Mouse (Mus musculus) hindbrain, embryonic 16.5 days (tissue): ENCODE results near the gene Nudt12. TPM values are rescaled to one million over a fixed set of nuclear protein-coding genes. Genes with fewer than 3 reads are reported as not detected.

Source experiments
- ATAC-seq: fragments of 200-750 bp; cut with Nextera tagmentation; 2 replicates; pipeline ENCODE4 v1.8.0; 2017; ENCODE audit warnings: moderate TSS enrichment, moderate library complexity
- H3K27ac ChIP-seq: fragments of 300-500 bp; sonication (generic); 2 replicates; pipeline ENCODE4 v1.5.1; 2014; ENCODE audit warnings: low read depth, mild to moderate bottlenecking, control low read depth, low read length, moderate library complexity
- H3K27me3 ChIP-seq: fragments of 300-500 bp; sonication (generic); replicated peaks from 2 replicates; pipeline ENCODE4 v1.6.1; 2014; ENCODE audit warnings: low read length; ENCODE audit not compliant: control insufficient read depth, insufficient read depth
- H3K36me3 ChIP-seq: fragments of 300-500 bp; sonication (generic); 2 replicates; pipeline ENCODE4 v1.6.1; 2014; ENCODE audit warnings: mild to moderate bottlenecking, low read length, moderate library complexity, mixed read lengths; ENCODE audit not compliant: control insufficient read depth, insufficient read depth
- H3K4me1 ChIP-seq: fragments of 300-500 bp; sonication (generic); 2 replicates; pipeline ENCODE4 v1.6.1; 2014; ENCODE audit warnings: low read depth, low read length; ENCODE audit not compliant: control insufficient read depth, insufficient read depth
- H3K4me2 ChIP-seq: fragments of 300-500 bp; sonication (generic); 2 replicates; pipeline ENCODE4 v1.6.1; 2014; ENCODE audit warnings: mild to moderate bottlenecking, low read length, control low read depth, moderate library complexity
- H3K4me3 ChIP-seq: fragments of 300-500 bp; sonication (generic); 2 replicates; pipeline ENCODE4 v1.5.1; 2014; ENCODE audit warnings: mild to moderate bottlenecking, low read length, control low read depth, moderate library complexity
- H3K9ac ChIP-seq: fragments of 300-500 bp; sonication (generic); 2 replicates; pipeline ENCODE4 v1.6.1; 2014; ENCODE audit warnings: low read depth, mild to moderate bottlenecking, control low read depth, low read length, moderate library complexity
- H3K9me3 ChIP-seq: fragments of 300-500 bp; sonication (generic); 2 replicates; pipeline ENCODE4 v1.6.1; 2014; ENCODE audit warnings: mild to moderate bottlenecking, low read length, moderate library complexity; ENCODE audit not compliant: control insufficient read depth
- WGBS: fragments of 180-500 bp; shearing (Covaris S2); extraction: QIAGEN DNeasy Blood & Tissue Kit; methylation state at CpG from one replicate; pipeline ENCODE4 v1.1.7; 2014; 5-methylcytosine and 5-hydroxymethylcytosine counted together
- polyA plus RNA-seq: library from polyadenylated mRNA; unstranded; fragments of >200 nt; fragmentation: Nextera tagmentation; extraction: Ambion mirVana; gene quantifications from 2 replicates; pipeline ENCODE4 v1.2.1, GENCODE M21; 2015

Gene Nudt12
- 5.9 and 6.0 TPM in 2 replicates for polyA plus RNA-seq

DNA sequence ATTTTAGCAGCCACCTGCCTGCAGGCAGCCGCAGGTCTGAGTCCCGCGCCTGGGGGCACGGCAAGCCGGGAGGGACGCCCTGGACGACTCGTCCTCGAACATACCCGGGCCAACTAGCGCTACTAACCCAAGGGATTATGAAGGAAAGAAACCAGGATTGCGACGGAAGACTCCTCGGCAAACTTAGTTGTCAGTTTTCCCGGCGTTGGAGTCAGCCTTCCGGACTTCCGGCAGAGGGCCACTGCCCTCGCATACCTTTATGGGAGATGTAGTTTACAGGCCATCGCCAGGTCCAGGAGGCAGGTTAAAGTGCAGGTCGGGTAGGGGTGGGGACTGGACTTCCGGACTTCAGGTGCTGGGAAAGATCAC is at the start of gene Nudt12:
TSS of gene Nudt12 (minus strand) at position 282 of the 369 bp plus-strand sequence.
- no peak within 1 kb of the TSS for H3K27ac ChIP-seq
- no peaks in the 10 kb centered on the region for H3K9me3 ChIP-seq
- no peaks in the 10 kb centered on the region for H3K36me3 ChIP-seq
- H3K4me2 ChIP-seq: peak within 1 kb of the TSS; percentile 72
- 0% methylated on average over 22 of the region's 22 CpGs for WGBS
- ATAC-seq: peak; percentile 90
- H3K9ac ChIP-seq: peak within 1 kb of the TSS; percentile 64
- H3K4me3 ChIP-seq: peak within 1 kb of the TSS; percentile 56
- H3K4me1 ChIP-seq: peaks cover 3% of the 10 kb centered on the region
- no peaks in the 10 kb centered on the region for H3K27me3 ChIP-seq

DNA sequence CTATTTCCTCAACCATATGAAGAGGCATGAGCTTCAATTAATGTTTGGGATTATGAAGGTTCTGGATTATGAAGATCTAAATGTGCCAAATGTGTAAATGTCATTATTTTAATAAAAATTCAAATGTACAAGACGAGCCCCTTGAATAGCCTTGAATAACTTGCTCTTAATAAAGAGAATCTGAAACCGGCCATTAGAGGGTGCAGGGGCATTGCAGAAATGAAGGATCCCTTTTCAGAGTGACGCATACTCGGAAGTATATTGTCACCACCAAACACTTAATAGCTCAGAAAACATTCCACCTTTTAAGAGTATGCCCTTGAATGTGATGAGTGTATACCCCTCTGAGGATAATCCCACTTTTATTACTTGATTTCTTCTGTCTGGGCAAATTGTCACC is 40.1 kb upstream of the Nudt12 start:
- Histone ChIP-seq H3K9ac (no peak overlapping the region), H3K4me1 (no peaks in the 10 kb centered on the region), H3K4me2 (no peak overlapping the region), H3K27me3 (no peaks in the 10 kb centered on the region), H3K36me3 (no peaks in the 10 kb centered on the region), H3K4me3 (no peak overlapping the region), H3K27ac (no peak overlapping the region), H3K9me3 (no peaks in the 10 kb centered on the region)
- WGBS: 65% methylated on average over 4 of the region's 4 CpGs
- no peak for ATAC-seq

DNA sequence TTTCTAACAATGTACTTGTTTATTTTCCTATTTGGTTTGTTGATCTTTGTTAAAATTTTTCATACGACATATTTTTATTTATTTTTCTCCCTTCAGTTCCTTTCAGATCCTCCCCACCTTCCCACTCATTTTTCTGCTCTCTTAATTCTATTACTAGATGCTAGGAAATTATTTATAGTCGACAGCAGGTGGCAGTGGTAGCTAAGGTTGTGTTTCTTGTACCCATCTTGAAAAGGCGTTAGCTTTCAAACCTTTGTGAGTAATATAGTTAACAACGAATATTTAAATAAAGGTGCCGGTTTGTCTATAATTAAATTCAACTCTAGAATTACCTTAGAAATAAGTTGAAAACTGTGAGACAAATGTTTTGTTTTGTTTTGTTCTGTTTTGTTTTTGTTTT is 26.6 kb upstream of the Nudt12 start:
- H3K27ac ChIP-seq: no peak overlapping the region
- no peaks in the 10 kb centered on the region for H3K36me3 ChIP-seq
- H3K9ac ChIP-seq: no peak overlapping the region
- ATAC-seq: peak; percentile 52; the same call in 1 of the 2 replicates
- no peak overlapping the region for H3K4me2 ChIP-seq
- no peaks in the 10 kb centered on the region for H3K9me3 ChIP-seq
- 46% methylated on average over 5 of the region's 5 CpGs for WGBS
- no peaks in the 10 kb centered on the region for H3K4me1 ChIP-seq
- no peak overlapping the region for H3K4me3 ChIP-seq
- no peaks in the 10 kb centered on the region for H3K27me3 ChIP-seq

DNA sequence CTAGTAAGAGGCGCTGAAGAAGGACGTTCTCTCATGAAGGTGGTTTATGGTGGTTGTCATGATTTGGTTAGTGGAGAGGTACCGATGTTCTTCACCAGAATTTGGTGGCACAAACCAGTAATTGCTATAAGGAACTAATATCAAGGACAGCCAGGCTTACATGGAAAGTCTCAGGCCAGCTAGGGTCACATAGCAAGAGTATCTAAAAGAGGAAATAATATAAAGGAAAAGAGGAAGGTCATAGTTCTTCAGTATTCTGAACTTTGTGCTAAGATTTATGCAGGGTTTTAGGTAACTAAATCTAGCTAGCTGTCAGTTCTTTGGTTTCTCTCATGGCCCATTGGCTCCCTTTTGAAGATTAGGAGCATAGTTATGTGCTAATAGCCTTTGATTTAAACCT is 20.3 kb upstream of the Nudt12 start:
- Histone ChIP-seq H3K4me3 (no peak overlapping the region), H3K4me2 (no peak overlapping the region), H3K9ac (no peak overlapping the region), H3K9me3 (no peaks in the 10 kb centered on the region), H3K4me1 (no peaks in the 10 kb centered on the region), H3K36me3 (no peaks in the 10 kb centered on the region), H3K27ac (no peak overlapping the region), H3K27me3 (no peaks in the 10 kb centered on the region)
- WGBS: 95% methylated on average over 3 of the region's 3 CpGs
- ATAC-seq: no peak

DNA sequence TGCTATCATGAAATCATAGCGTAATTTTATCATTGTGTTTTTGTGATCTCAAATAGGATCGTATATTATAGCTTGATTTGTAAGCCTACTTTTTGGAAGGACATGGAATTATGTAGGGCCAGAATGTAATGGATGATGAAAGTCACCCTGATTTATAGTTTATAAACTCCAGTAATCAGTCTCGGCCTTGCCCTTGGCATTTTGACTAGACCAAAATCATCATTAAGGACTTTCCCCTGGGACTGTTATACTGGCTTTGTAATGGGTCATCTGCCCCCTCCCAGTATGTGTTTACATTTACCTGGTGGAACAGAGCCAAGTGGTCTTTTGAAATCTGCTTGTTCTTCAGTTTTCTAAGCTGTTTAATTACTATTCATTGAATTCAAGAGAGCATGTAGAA is 13.2 kb upstream of the Nudt12 start:
- no peak overlapping the region for H3K4me2 ChIP-seq
- no peak overlapping the region for H3K9ac ChIP-seq
- no peaks in the 10 kb centered on the region for H3K4me1 ChIP-seq
- H3K9me3 ChIP-seq: no peaks in the 10 kb centered on the region
- no peak overlapping the region for H3K27ac ChIP-seq
- 80% methylated on average over 3 of the region's 3 CpGs for WGBS
- H3K36me3 ChIP-seq: no peaks in the 10 kb centered on the region
- H3K27me3 ChIP-seq: no peaks in the 10 kb centered on the region
- H3K4me3 ChIP-seq: no peak overlapping the region
- no peak for ATAC-seq

DNA sequence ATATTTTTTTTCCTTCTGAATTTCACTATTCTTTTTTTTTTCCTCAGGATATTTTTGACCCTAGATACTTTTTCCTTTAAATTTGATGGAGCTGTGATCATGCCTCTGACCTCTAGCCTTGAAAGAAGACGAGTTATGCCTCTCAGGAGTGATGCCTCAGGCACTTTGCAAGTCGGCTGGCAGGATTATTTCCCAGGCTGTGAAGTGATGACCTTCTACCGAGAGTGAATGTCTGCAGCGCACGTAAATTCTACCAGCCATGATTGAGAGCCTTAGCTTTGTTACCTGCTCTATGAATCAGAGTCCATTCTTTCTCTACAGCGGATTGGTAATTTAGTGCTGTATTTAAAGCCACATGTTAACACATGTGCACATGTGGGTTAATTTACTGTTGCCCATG is 11.3 kb upstream of the Nudt12 start:
- no peak overlapping the region for H3K4me2 ChIP-seq

DNA sequence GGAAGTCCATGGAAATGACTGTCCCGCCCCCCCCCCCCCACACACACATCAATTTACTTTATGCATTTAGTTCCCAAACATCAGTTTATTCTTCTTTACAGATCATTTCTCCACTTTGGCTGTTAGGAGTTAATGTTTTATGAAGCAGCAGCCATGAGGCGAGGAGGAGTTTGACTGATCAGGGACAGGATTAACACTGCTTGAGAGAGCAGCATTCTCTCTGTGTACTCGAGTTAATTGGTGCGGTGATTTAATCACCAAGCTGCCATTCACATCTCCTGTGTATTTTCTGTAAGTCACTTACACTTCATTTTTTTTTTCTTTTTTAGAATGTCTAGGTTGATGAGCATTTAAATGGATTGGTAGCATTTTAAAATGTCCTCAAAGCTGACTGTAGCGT is 10.8 kb upstream of the Nudt12 start:
- ATAC-seq: no peak
- Histone ChIP-seq H3K4me1 (no peaks in the 10 kb centered on the region), H3K4me2 (no peak overlapping the region), H3K9me3 (no peaks in the 10 kb centered on the region), H3K27me3 (no peaks in the 10 kb centered on the region), H3K36me3 (no peaks in the 10 kb centered on the region), H3K4me3 (no peak overlapping the region), H3K9ac (no peak overlapping the region), H3K27ac (no peak overlapping the region)
- 18% methylated on average over 4 of the region's 5 CpGs for WGBS

More for the DNA sequence above, 11.3 kb upstream of the Nudt12 start:
- no peaks in the 10 kb centered on the region for H3K27me3 ChIP-seq
- no peaks in the 10 kb centered on the region for H3K4me1 ChIP-seq
- no peak for ATAC-seq
- WGBS: 34% methylated on average over 6 of the region's 6 CpGs
- no peaks in the 10 kb centered on the region for H3K36me3 ChIP-seq
- H3K9ac ChIP-seq: no peak overlapping the region
- no peak overlapping the region for H3K4me3 ChIP-seq
- no peak overlapping the region for H3K27ac ChIP-seq
- no peaks in the 10 kb centered on the region for H3K9me3 ChIP-seq

DNA sequence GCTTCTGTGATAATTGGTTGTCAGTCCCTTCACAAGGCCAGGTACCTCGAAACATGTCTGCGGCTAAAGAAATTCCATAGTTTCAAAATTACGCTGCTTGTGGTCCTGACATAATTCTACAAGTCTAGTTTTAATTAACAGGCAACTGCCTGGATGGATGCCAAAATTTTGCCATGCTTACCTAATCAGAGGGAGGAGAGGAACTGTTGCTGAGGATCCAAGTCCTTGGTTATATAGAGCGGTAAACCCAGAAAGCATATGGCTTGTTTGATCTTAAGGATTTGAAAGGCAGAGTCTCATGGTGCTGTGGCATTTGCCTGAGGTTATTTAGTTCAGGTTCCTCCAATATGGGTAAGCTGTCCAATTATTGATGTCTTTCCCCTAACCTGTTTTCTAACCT is 5.5 kb upstream of the Nudt12 start:
- WGBS: 74% methylated on average over 4 of the region's 4 CpGs
- no peak for ATAC-seq

DNA sequence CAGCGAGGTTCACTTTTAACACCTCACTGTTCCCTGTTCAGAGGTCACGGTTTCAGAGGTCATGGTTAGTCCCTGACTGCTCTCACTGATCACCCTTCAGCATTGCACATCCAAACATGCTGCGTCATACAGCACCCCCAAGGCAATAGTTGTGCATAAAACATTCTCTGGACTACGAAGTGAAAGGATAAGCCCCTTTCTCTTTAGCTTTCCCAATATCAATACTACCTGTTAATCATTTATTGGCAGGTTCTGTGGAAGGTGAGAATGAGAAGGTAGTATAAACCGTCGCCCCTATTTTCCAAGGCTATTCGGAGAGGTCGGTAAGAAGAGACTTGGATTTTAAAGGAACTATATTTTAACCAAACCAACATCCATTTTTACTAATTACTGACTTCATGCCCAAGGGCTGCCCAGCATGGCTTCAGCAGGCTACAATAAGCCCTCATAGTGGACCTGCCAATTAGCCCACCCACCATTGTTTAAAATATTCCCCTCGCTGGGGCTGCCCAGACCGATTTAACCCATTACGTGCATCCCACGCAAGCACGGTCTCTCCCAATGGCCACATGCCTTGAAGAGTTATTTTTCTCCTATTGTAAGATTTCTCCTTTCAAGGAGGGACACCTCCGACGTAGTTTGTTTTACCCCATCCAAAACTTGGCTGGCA is 616 bp downstream of the Nudt12 start:
- Histone ChIP-seq H3K9me3 (no peaks in the 10 kb centered on the region), H3K9ac (peak overlapping the region; percentile 64), H3K4me1 (peaks cover 3% of the 10 kb centered on the region), H3K27me3 (no peaks in the 10 kb centered on the region), H3K27ac (no peak overlapping the region), H3K4me3 (peak overlapping the region; percentile 56), H3K4me2 (peak overlapping the region; percentile 72), H3K36me3 (no peaks in the 10 kb centered on the region)
- peak; percentile 81 for ATAC-seq
- 4% methylated on average over 15 of the region's 15 CpGs for WGBS

More for the DNA sequence above, 5.5 kb upstream of the Nudt12 start:
- no peak overlapping the region for H3K27ac ChIP-seq
- no peaks in the 10 kb centered on the region for H3K36me3 ChIP-seq
- H3K4me2 ChIP-seq: no peak overlapping the region
- H3K4me3 ChIP-seq: no peak overlapping the region
- H3K9me3 ChIP-seq: no peaks in the 10 kb centered on the region
- H3K27me3 ChIP-seq: no peaks in the 10 kb centered on the region
- H3K4me1 ChIP-seq: no peaks in the 10 kb centered on the region
- no peak overlapping the region for H3K9ac ChIP-seq
